Mouse (Mus musculus): Measurements from ENCODE around the gene Srebf2. TPM values are rescaled to one million over a fixed set of nuclear protein-coding genes. Genes with fewer than 3 reads are reported as not detected.
A peak's percentile ranks its signal among the peaks of the same experiment; 100 is the strongest.

The Srebf2 gene
- polyA plus RNA-seq (2021; fragmentation: Nextera tagmentation) = 50.4 and 52.5 TPM in 2 replicates
- long read RNA-seq, experiment 1, full-length matches to known transcripts = 15 of 42 reads
- long read RNA-seq, experiment 1, partial matches to known transcripts = 22 of 42 reads
- long read RNA-seq, experiment 1, other reads (novel, unspliced or antisense) = 5 of 42 reads
- long read RNA-seq, experiment 2, full-length matches to known transcripts = 112 of 142 reads
- long read RNA-seq, experiment 2, partial matches to known transcripts = 14 of 142 reads
- long read RNA-seq, experiment 2, other reads (novel, unspliced or antisense) = 16 of 142 reads

DNA sequence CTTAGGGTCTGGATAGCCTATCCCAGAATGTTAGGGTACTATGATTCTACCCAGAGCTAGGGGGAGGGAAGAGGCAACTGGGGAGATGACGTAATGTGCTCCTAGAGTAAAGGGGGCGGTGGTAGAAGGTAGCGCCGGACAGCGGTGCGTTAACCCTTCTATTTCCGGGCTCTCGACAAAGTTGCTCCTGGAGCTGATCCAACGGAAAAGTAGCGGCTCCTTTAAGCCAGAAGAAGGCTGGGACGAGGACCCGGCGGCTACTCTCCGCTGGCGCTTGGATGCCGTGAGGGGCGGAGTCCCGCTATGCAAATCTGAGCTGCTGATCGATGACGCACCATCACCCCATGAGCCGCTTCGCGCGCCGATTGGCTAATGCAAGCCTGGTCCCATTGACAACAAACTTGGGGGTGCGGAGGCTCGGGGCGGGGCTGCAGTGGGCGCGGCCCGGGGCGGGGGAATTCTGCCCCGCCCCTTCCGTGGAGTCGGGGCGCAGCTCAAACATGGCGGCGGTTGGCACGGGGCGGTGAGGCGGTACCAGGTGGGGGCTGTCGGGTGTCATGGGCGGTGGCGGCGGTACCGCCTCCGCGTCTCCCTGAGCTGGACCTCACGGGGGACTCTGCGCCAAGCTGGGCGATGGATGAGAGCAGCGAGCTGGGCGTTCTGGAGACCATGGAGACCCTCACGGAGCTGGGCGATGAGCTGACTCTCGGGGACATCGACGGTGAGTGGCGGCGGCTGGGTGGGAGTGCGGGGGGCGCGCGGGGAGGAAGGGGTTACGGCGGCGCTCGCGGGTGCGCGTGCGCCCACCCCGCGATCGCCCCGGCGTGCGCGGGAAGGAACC is at the start of gene Srebf2:
Gene Srebf2, plus strand, starts transcription at position 412 of the 841 bp plus-strand sequence.

DNA sequence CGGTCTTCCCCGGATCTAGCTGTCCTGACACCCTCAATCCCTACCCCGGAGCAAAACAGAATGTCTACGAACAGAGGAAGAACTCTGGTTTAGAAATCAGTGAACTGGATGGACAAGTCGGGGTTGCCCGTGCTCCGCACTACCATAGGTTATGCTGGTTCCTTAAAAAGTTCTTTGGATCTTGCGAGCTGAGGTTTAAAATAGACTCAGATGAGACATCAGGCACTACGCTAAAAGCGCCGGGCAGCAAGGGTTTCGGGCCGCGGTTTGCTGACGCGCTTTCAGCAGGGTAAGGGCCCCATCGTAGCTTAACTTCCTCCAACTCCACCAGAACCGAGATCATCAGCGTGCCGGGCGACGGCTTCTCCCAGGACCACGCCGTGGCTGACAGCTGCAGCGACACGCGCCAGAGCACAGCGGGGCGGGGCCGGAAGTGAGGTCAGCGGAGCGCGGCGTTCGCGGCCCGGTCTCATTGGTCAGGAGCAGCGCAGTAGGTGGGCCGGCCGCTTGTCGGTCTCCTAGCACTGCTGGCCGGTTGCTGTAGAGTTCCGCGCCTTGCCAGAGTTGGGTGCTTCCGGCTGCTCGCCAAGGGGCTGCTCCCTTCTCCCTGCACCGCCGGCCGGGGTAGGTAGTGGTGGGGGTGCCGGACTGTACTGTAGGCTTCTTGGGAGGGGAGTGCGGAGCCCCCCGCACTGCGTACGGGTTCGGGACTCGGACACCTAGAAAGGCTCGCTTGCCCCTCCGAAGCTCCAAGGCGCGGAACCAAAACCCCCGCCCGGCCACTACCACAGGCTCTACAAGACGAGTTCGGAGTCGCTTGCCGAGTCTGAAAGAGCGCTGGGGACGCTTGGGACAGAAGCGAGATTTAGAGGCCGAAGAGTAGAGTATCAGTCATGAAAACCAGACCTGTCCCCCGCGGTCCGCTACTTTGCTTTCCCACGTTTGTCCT is 19.3 kb upstream of the Srebf2 start, which contains the start of gene Ccdc134:
Gene Ccdc134, plus strand, starts transcription at position 497 of the 949 bp plus-strand sequence.

GRCm38 (mm10) chr15:82212752-82213063 is 65.7 kb downstream of the Srebf2 start, which contains the start of gene Shisa8:
TSS of gene Shisa8 (minus strand) at chr15:82212815.

DNA sequence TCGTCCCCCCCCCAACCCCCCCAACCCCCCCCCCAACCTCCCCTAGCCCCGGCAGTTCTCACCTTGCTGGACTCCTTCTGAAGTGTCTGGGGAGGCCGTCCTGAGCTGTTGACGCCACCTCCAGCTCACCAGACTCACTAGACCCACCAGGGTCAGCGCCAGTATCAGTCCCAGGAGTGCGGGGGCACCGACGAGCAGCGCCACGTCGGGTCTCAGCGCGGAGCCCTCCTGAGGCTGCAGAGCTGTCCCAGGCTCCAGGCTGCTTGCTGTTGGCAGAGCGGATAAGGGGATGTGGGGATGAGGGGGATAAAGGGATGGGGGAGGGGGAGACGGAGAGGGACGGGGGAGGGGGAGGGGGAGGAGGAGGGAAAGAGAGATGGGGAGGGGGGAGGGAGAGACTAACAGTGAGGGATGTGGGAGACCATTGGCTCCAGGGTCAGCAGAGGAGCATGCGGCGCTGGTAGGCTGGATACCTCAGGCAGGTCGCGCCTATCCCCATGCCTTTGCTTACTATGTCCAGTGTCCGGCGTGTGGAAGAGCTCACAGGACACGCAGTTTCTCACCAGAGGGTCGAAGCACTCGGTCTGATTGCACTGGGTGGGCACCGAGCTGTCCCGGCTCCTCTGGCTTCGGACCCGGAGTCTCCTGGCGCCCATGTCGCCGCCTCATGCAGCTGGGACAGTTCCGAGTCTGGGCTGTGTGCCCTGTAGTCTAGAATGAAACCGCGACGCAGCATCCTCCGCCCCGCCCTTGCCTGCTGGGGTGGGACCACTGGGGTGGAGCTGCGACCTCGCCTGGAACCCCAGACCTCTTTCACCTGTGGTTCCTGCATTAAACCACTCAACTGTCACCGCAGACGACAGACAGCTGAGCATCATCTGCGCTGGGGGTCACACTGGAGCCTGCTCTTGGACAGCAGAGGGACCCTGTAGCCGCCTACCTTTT is 76.9 kb downstream of the Srebf2 start, which contains the start of gene Tnfrsf13c:
Gene Tnfrsf13c, minus strand, starts transcription at position 713 of the 945 bp plus-strand sequence.

DNA sequence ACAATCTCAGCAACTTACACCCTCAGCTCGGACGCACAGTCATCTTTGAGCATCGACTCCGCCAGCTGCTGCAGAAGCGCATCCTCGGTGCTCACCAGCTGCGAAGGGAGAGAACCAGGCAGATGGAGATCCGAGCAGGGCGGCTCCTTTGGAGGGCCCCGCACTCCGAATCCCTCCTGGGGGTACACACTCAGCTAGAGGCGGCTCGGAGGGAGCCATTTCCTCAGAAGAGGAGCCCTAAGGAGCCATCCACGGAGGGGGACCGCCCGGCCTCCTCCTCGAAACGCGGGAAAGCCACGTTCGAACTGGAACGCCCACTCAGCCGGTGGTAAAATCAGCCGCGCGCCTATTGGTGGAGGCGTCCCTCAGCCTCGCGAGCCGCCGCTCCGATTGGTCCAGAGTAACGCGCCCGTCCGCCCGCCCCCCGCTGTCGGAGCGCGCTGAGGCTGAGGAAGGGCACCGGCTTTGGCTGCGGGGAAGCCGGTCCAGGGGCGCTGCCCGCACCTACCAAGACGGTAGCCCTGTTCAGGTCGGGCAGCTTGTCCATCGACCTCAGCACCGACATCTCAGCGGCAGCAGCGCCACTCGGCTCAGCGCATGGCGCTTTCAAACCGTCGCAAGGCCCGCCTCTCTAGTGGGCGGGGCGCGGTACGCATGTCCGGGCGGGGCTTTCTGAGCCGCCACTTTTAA is 97.3 kb downstream of the Srebf2 start, which contains the start of gene Cenpm:
Gene Cenpm, minus strand, starts transcription at position 634 of the 690 bp plus-strand sequence.

DNA sequence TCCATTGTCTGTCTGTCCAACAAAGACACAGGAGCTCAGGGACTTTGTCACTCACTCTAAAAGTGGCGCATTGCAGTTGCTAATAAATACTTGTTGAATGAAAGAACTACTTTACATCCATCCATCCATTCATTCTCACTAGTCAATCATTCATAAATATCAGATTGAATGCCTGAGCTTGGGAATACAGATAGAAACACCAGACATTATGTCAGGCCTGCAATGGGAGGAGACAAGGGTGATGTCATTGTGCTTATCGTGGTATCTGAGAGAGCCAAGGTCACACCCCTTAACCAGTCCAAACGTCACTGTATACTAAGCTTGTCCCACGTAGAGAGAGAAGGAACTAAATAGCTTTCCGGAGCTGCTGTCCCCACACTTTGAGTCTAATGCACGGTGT is 105.1 kb downstream of the Srebf2 start, which contains the start of gene 1500009C09Rik:
Gene 1500009C09Rik, plus strand, starts transcription at position 301 of the 400 bp plus-strand sequence.

Small RNAs within 50 kb of the gene (microRNA-seq; reads per million reads assigned to microRNA genes)
- gene Mir33 = 25.3 reads per million, percentile 44 among the genes with 10 or more reads in this experiment

Other genes starting within 250 kb of the Srebf2 start
- 209 and 219 TPM in 2 replicates for gene Polr3h, start 220.9 kb upstream of the Srebf2 start, polyA plus RNA-seq (2021; fragmentation: Nextera tagmentation)
- gene Csdc2, start 210.4 kb upstream of the Srebf2 start, polyA plus RNA-seq (2021; fragmentation: Nextera tagmentation) = 51.3 and 65.8 TPM in 2 replicates
- gene Pmm1, start 186.3 kb upstream of the Srebf2 start, polyA plus RNA-seq (2021; fragmentation: Nextera tagmentation) = 541 and 606 TPM in 2 replicates
- gene 1700029P11Rik, start 166.6 kb upstream of the Srebf2 start, polyA plus RNA-seq (2021; fragmentation: Nextera tagmentation) = not detected in 2 replicates
- gene Xrcc6, start 159.3 kb upstream of the Srebf2 start, polyA plus RNA-seq (2021; fragmentation: Nextera tagmentation) = 15.6 and 17.5 TPM in 2 replicates
- 47.9 and 57.1 TPM in 2 replicates for gene Desi1, start 113.3 kb upstream of the Srebf2 start, polyA plus RNA-seq (2021; fragmentation: Nextera tagmentation)
- 239 and 241 TPM in 2 replicates for gene Snu13, start 99.6 kb upstream of the Srebf2 start, polyA plus RNA-seq (2021; fragmentation: Nextera tagmentation)
- gene 4930407I10Rik, start 88.0 kb upstream of the Srebf2 start, polyA plus RNA-seq (2021; fragmentation: Nextera tagmentation) = not detected in 2 replicates
- gene Mei1, start 77.2 kb upstream of the Srebf2 start, polyA plus RNA-seq (2021; fragmentation: Nextera tagmentation) = 0.20 and 0.46 TPM in 2 replicates
- 5.4 and 5.5 TPM in 2 replicates for gene Ccdc134, start 19.3 kb upstream of the Srebf2 start, polyA plus RNA-seq (2021; fragmentation: Nextera tagmentation)
- gene Shisa8, start 65.6 kb downstream of the Srebf2 start, polyA plus RNA-seq (2021; fragmentation: Nextera tagmentation) = 0.77 and 0.94 TPM in 2 replicates
- gene Tnfrsf13c, start 77.2 kb downstream of the Srebf2 start, polyA plus RNA-seq (2021; fragmentation: Nextera tagmentation) = 0.36 and 0.52 TPM in 2 replicates
- gene Cenpm, start 97.6 kb downstream of the Srebf2 start, polyA plus RNA-seq (2021; fragmentation: Nextera tagmentation) = 16.3 and 17.6 TPM in 2 replicates
- 24.5 and 34.8 TPM in 2 replicates for gene 1500009C09Rik, start 105.2 kb downstream of the Srebf2 start, polyA plus RNA-seq (2021; fragmentation: Nextera tagmentation)
- 85.2 and 107 TPM in 2 replicates for gene Sept3, start 127.7 kb downstream of the Srebf2 start, polyA plus RNA-seq (2021; fragmentation: Nextera tagmentation)
- not detected in 2 replicates for gene Wbp2nl, start 151.8 kb downstream of the Srebf2 start, polyA plus RNA-seq (2021; fragmentation: Nextera tagmentation)
- gene Naga, start 191.7 kb downstream of the Srebf2 start, polyA plus RNA-seq (2021; fragmentation: Nextera tagmentation) = 32.4 and 37.4 TPM in 2 replicates
- 0.64 and 0.84 TPM in 2 replicates for gene Pheta2, start 191.8 kb downstream of the Srebf2 start, polyA plus RNA-seq (2021; fragmentation: Nextera tagmentation)
- gene Smdt1, start 191.8 kb downstream of the Srebf2 start, polyA plus RNA-seq (2021; fragmentation: Nextera tagmentation) = 902 and 958 TPM in 2 replicates
- gene Ndufa6, start 207.1 kb downstream of the Srebf2 start, polyA plus RNA-seq (2021; fragmentation: Nextera tagmentation) = 900 and 946 TPM in 2 replicates
- gene Cyp2d22, start 233.1 kb downstream of the Srebf2 start, polyA plus RNA-seq (2021; fragmentation: Nextera tagmentation) = 17.5 and 27.3 TPM in 2 replicates
- gene Cyp2d11, start 246.8 kb downstream of the Srebf2 start, polyA plus RNA-seq (2021; fragmentation: Nextera tagmentation) = not detected in 2 replicates

All from layer of hippocampus, adult 6 months (tissue).